Mouse (Mus musculus) MEL (cell line): ENCODE measurements around the gene Cisd2.

ENCODE experiments used
- CTCF ChIP-seq, 3 experiments: IDR thresholded peaks in 2 of 3; conservative IDR thresholded peaks in 1 of 3; 2 replicates each; pipeline ENCODE4 v1.5.1; 2011 to 2012; ENCODE audit warnings: low read length in 3 of 3, low read depth in 2 of 3, mild to moderate bottlenecking in 2 of 3, improper control_type of control experiment in 1 of 3, inconsistent platforms in 1 of 3, mixed read lengths in 1 of 3, moderate library complexity in 1 of 3; ENCODE audit not compliant: control insufficient read depth in 1 of 3, insufficient read depth in 1 of 3, poor library complexity in 1 of 3, severe bottlenecking in 1 of 3
- E2F4 ChIP-seq: IDR thresholded peaks from 2 replicates; pipeline ENCODE4 v1.6.1; 2011; ENCODE audit warnings: low read depth, low read length, improper control_type of control experiment, borderline replicate concordance
- ELF1 ChIP-seq: IDR thresholded peaks from 2 replicates; pipeline ENCODE4 v1.6.1; 2014; ENCODE audit warnings: low read depth, mild to moderate bottlenecking, inconsistent platforms, low read length, improper control_type of control experiment, moderate library complexity
- SIN3A ChIP-seq: IDR thresholded peaks from 2 replicates; pipeline ENCODE4 v1.6.1; 2012; ENCODE audit warnings: low read length, improper control_type of control experiment, inconsistent platforms

- TF ChIP-seq SIN3A, result no peak
- TF ChIP-seq ELF1, result no peak
- TF ChIP-seq E2F4, result no peak
- peak in 2 of 3 experiments; percentile 36; a peak in 4 of 6 replicates for TF ChIP-seq CTCF (IDR thresholded peaks at IDR 0.05 in 2 of 3, conservative IDR thresholded peaks at IDR 0.05 in 1 of 3; ENCODE audit: control insufficient read depth in 1 of 3, insufficient read depth in 1 of 3, low read depth in 2 of 3, low read length in 3 of 3, poor library complexity in 1 of 3, severe bottlenecking in 1 of 3)
These were observed 19.9 kb downstream of the Cisd2 start for GRCm38 (mm10) chr3:135403856-135404255.
